Mouse (Mus musculus): ENCODE results near the gene Mgat5. TPM values are rescaled to one million over a fixed set of nuclear protein-coding genes. Genes with fewer than 3 reads are reported as not detected.

The Mgat5 gene
- polyA plus RNA-seq, 1 experiment, result 4.9 TPM

DNA sequence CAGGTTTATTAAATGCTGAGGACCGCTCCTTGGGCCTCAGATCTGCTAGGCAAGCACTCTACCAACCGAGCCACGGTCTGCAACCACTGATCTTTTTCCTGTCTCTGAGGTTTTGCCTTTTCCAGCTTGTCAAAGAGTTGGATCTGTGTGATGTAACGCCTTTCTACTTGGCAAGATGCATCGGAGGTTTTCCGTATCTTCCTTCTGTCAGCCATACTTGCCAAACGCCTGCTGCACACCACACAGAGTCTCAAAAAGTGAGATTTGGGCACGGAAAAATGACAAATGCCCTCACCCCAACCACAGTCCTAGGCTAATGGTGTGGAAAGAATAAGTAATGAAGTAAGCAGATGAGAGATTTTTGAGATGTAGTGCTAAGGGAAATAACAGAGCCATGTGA lies 35.3 kb upstream of the Mgat5 start:
- no peaks in the 10 kb centered on the region for H3K27me3 ChIP-seq (ENCODE audit: control insufficient read depth, insufficient read depth, low read length)
- no peak for DNase-seq (ENCODE audit: low read depth in 1 of 2, low spot score in 2 of 2)
- H3K4me3 ChIP-seq (ENCODE audit: extremely low read depth, insufficient read depth, insufficient read length), result no peak overlapping the region
- no peak for TF ChIP-seq CTCF (IDR thresholded peaks at IDR 0.05; ENCODE audit: extremely low read depth, insufficient read depth, insufficient read length, insufficient replicate concordance)
- no peak for TF ChIP-seq POLR2A (IDR thresholded peaks at IDR 0.05; ENCODE audit: low read depth, low read length)
- 84% methylated on average over 8 of the region's 8 CpGs for WGBS
- no peaks in the 10 kb centered on the region for H3K4me1 ChIP-seq (ENCODE audit: control insufficient read depth, insufficient read depth, insufficient read length)
- no peaks in the 10 kb centered on the region for H3K36me3 ChIP-seq (ENCODE audit: control insufficient read depth, insufficient read depth, low read length)
- H3K27ac ChIP-seq (ENCODE audit: insufficient read depth, low read length), result no peak overlapping the region

GRCm38 (mm10) chr1:127171361-127171760 lies 33.5 kb upstream of the Mgat5 start:
- no peak for DNase-seq (ENCODE audit: low read depth in 1 of 2, low spot score in 2 of 2)
- TF ChIP-seq CTCF (IDR thresholded peaks at IDR 0.05; ENCODE audit: extremely low read depth, insufficient read depth, insufficient read length, insufficient replicate concordance), result no peak
- TF ChIP-seq POLR2A (IDR thresholded peaks at IDR 0.05; ENCODE audit: low read depth, low read length), result no peak
- no peaks in the 10 kb centered on the region for H3K4me1 ChIP-seq (ENCODE audit: control insufficient read depth, insufficient read depth, insufficient read length)
- 83% methylated on average over 7 of the region's 7 CpGs for WGBS
- no peaks in the 10 kb centered on the region for H3K36me3 ChIP-seq (ENCODE audit: control insufficient read depth, insufficient read depth, low read length)
- H3K27me3 ChIP-seq (ENCODE audit: control insufficient read depth, insufficient read depth, low read length), result no peaks in the 10 kb centered on the region
- H3K27ac ChIP-seq (ENCODE audit: insufficient read depth, low read length), result no peak overlapping the region
- H3K4me3 ChIP-seq (ENCODE audit: extremely low read depth, insufficient read depth, insufficient read length), result no peak overlapping the region

DNA sequence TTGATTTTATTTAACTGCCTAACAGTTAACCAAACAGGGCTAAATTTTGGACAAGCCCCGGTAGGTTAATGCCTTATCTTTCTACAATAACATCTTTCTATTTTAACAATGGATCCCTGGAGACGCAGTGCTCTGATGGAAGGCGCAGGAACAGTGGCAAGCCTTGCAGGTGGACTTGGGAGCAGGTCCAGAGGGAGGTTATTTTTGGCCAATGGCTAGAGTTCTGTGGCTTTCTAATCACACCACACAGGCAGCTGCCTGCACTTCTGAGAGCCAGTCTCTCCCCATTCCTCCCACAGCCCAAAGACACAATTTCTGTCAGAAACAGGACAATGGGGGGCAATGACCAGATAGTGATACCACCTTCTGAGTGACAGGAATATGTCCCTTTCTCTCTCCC lies 31.4 kb upstream of the Mgat5 start:
- 77% methylated on average over 3 of the region's 3 CpGs for WGBS
- Histone ChIP-seq H3K4me3 (ENCODE audit: extremely low read depth, insufficient read depth, insufficient read length) (no peak overlapping the region), H3K27me3 (ENCODE audit: control insufficient read depth, insufficient read depth, low read length) (no peaks in the 10 kb centered on the region), H3K27ac (ENCODE audit: insufficient read depth, low read length) (no peak overlapping the region), H3K4me1 (ENCODE audit: control insufficient read depth, insufficient read depth, insufficient read length) (no peaks in the 10 kb centered on the region), H3K36me3 (ENCODE audit: control insufficient read depth, insufficient read depth, low read length) (no peaks in the 10 kb centered on the region)
- no peak for TF ChIP-seq POLR2A (IDR thresholded peaks at IDR 0.05; ENCODE audit: low read depth, low read length)
- no peak for TF ChIP-seq CTCF (IDR thresholded peaks at IDR 0.05; ENCODE audit: extremely low read depth, insufficient read depth, insufficient read length, insufficient replicate concordance)
- no peak for DNase-seq (ENCODE audit: low read depth in 1 of 2, low spot score in 2 of 2)

DNA sequence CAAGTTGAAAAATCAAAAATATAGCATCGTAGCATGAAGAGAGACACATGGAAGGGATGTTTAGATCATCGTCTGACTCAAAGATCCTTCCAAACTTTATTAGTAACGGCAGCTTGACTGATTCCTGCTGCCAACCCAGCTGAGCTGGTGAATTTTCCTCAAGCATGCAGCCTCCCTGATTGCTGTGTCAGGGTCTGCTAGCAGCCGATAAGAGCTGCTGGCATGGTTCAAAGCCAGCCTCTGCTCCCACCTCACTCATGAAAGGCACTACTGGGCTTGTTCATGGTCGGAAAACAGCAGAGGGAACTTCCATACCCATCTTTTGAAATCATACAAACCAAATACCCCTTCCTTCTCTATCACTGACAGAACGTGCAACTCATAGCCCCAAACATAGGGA lies 12.4 kb upstream of the Mgat5 start:
- H3K36me3 ChIP-seq (ENCODE audit: control insufficient read depth, insufficient read depth, low read length), result no peaks in the 10 kb centered on the region
- no peaks in the 10 kb centered on the region for H3K4me1 ChIP-seq (ENCODE audit: control insufficient read depth, insufficient read depth, insufficient read length)
- no peak overlapping the region for H3K27ac ChIP-seq (ENCODE audit: insufficient read depth, low read length)
- no peaks in the 10 kb centered on the region for H3K27me3 ChIP-seq (ENCODE audit: control insufficient read depth, insufficient read depth, low read length)
- TF ChIP-seq CTCF (IDR thresholded peaks at IDR 0.05; ENCODE audit: extremely low read depth, insufficient read depth, insufficient read length, insufficient replicate concordance) (no peak), POLR2A (IDR thresholded peaks at IDR 0.05; ENCODE audit: low read depth, low read length) (no peak)
- no peak for DNase-seq (ENCODE audit: low read depth in 1 of 2, low spot score in 2 of 2)
- 91% methylated on average over 6 of the region's 6 CpGs for WGBS
- H3K4me3 ChIP-seq (ENCODE audit: extremely low read depth, insufficient read depth, insufficient read length), result no peak overlapping the region

DNA sequence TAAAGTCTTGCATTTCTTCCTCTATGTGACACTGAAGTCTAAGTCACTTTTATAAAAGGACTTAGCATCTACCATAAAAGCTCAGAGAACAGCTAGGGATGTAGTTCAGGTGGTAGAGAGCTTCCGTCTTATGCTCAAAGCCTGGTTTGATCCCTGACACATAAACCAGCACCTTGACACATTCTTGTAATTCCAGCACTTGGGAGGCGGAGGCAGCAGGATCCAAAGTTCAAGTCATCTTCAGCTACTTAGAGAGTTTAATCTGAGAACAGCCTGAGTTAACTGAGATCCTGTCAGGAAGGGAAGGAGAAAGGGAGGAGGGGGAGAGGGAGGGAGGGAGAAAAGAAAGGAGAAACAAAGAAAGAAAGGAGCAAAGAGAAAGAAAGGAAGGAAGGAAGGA lies 5.6 kb upstream of the Mgat5 start:
- Histone ChIP-seq H3K4me1 (ENCODE audit: control insufficient read depth, insufficient read depth, insufficient read length) (peaks cover 3% of the 10 kb centered on the region; the same call in 1 of the 2 replicates), H3K4me3 (ENCODE audit: extremely low read depth, insufficient read depth, insufficient read length) (no peak overlapping the region), H3K27me3 (ENCODE audit: control insufficient read depth, insufficient read depth, low read length) (no peaks in the 10 kb centered on the region), H3K27ac (ENCODE audit: insufficient read depth, low read length) (no peak overlapping the region), H3K36me3 (ENCODE audit: control insufficient read depth, insufficient read depth, low read length) (no peaks in the 10 kb centered on the region)
- DNase-seq (ENCODE audit: low read depth in 1 of 2, low spot score in 2 of 2), result no peak
- TF ChIP-seq CTCF (IDR thresholded peaks at IDR 0.05; ENCODE audit: extremely low read depth, insufficient read depth, insufficient read length, insufficient replicate concordance) (no peak), POLR2A (IDR thresholded peaks at IDR 0.05; ENCODE audit: low read depth, low read length) (no peak)
- WGBS, result 93% methylated on average over 2 of the region's 2 CpGs

DNA sequence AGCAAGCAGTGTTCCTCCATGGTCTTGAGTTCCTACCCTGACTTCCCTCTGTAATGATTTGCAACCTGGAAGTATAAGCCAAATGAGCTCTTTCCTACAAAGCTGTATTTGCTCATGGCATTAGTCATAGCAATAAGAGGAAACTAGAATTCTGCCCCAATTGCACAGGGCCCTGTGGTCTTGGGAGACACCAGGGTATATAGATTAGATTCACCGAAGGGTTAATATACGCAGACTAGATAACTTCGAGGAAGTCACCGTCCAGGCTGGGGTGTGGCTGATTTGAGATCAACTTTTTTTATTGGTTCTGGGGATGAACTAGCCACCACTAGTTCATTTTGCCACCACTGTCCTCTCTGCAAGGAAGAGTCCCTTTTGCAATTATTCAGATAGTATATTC lies 2.5 kb upstream of the Mgat5 start:
- no peaks in the 10 kb centered on the region for H3K27me3 ChIP-seq (ENCODE audit: control insufficient read depth, insufficient read depth, low read length)

GRCm38 (mm10) chr1:127203231-127203764 lies 1.5 kb upstream of the Mgat5 start:
- TF ChIP-seq POLR2A (IDR thresholded peaks at IDR 0.05; ENCODE audit: low read depth, low read length) (no peak), CTCF (IDR thresholded peaks at IDR 0.05; ENCODE audit: extremely low read depth, insufficient read depth, insufficient read length, insufficient replicate concordance) (no peak)
- Histone ChIP-seq H3K27ac (ENCODE audit: insufficient read depth, low read length) (no peak overlapping the region), H3K27me3 (ENCODE audit: control insufficient read depth, insufficient read depth, low read length) (no peaks in the 10 kb centered on the region), H3K4me3 (ENCODE audit: extremely low read depth, insufficient read depth, insufficient read length) (no peak overlapping the region), H3K4me1 (ENCODE audit: control insufficient read depth, insufficient read depth, insufficient read length) (peaks cover 8% of the 10 kb centered on the region; the same call in 1 of the 2 replicates), H3K36me3 (ENCODE audit: control insufficient read depth, insufficient read depth, low read length) (no peaks in the 10 kb centered on the region)
- peak in 1 of 2 experiments; percentile 34 for DNase-seq (ENCODE audit: low read depth in 1 of 2, low spot score in 2 of 2)
- 14% methylated on average over 4 of the region's 4 CpGs for WGBS

More for the DNA sequence above, 2.5 kb upstream of the Mgat5 start:
- Histone ChIP-seq H3K27ac (ENCODE audit: insufficient read depth, low read length) (no peak overlapping the region), H3K36me3 (ENCODE audit: control insufficient read depth, insufficient read depth, low read length) (no peaks in the 10 kb centered on the region), H3K4me1 (ENCODE audit: control insufficient read depth, insufficient read depth, insufficient read length) (peaks cover 8% of the 10 kb centered on the region; the same call in 1 of the 2 replicates), H3K4me3 (ENCODE audit: extremely low read depth, insufficient read depth, insufficient read length) (no peak overlapping the region)
- 57% methylated on average over 4 of the region's 4 CpGs for WGBS
- TF ChIP-seq CTCF (IDR thresholded peaks at IDR 0.05; ENCODE audit: extremely low read depth, insufficient read depth, insufficient read length, insufficient replicate concordance), result no peak
- TF ChIP-seq POLR2A (IDR thresholded peaks at IDR 0.05; ENCODE audit: low read depth, low read length), result no peak
- DNase-seq (ENCODE audit: low read depth in 1 of 2, low spot score in 2 of 2), result no peak

Measured in spleen, adult 2 months (tissue).